Mouse (Mus musculus) kidney, adult 9 months (tissue): ENCODE measurements around the gene Apln.

ENCODE experiments used
- DNase-seq: peaks from one replicate; pipeline ENCODE4 v3.0.0; 2022

The Apln gene

DNA sequence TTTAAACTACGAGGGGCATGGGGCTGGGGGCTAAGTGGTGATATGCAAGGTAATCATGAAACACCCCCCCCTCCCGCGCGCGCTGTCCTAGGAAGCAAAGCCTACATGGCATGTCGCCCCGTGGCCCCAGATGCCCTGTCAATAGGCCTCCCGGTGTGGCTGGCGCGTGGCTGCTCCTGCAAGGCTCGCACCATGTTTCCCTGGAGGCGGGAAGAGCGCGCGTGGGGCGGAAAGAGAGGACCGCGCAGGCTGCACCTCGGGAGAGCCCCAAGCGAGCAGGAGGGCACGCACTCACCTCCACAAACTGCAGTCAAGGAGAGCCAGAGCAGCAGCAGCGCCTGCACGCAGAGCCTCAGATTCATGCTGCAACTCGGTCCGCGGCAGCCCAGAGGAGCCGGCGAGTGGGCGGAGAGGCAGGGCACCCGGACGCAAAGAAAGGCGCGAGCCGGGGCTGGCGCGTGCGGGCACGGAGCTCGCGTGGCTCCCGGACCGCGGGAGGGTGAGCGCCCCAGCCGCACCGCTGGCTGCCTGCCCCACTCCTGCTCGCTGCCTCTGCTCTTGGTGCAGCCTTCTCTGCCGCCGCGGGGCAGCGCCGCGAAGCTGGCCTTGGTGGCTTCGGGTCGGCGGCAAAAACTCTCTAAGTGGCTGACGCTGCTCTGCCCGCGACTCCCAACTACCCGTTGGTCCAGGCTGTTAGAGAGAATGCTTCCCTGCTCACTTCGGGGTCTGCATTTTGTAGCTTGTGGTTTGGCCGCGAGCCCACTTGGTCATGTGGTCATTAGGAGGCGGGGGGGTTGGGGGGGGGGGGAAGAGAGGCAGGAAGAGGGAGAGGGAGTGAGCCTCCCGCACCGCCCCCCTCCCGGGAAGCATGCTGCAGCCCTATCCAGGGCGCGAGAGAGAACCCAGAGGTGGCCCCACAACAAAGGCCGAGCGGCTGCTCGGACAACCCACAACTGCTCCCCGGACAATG, at the start of gene Apln:
TSS of gene Apln (minus strand) at position 710 of the 970 bp plus-strand sequence.
- DNase-seq = peak; percentile 34

DNA sequence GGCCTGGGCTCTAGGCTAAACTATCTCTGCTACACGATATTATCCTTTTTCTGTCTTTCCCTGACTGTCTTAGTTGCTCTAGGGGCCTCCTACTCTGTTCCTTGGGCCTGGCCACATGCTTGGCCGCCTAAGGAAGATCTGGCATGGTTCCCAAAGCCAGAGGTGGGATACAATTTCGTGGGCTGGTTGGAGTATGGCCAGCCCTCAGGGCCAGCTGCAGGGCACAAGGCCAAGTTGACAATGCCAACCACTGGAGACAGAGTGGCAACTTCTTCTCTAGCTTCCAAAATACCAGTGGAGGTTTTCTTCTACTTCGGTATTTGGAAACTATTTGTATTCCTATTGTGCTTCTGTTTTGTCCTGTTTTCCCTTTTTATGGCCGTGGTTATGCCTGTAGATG, 47.7 kb upstream of the Apln start:
- DNase-seq = no peak

DNA sequence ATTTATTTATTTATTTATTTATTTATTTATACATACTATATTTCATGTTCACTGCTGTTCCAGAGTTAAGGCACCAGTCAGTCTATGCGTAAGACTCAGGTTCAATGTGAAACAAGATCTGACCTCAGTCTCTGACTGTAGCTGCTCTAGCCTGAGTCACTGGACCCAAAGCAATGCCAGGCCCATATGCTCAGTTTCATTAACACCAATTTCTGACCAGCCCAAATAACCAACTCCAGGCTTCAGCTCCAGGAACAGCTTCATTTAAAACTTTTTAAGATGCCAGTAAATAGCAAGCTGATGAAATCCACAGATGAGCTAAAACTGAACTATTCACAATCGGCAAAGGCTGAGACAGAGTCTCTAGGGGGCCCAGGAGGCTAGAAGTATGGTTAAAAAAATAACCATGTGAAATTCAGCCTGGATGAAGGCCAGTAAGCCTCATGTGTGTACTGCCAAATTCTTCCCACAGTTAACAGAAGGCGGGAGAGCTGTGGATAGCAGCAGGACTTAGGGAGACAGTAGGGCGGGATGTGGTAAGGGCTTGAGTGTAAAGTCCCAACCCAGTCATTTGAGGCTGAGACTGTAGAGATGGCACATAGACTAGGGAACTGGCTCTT, 42.3 kb upstream of the Apln start:
- DNase-seq = no peak

DNA sequence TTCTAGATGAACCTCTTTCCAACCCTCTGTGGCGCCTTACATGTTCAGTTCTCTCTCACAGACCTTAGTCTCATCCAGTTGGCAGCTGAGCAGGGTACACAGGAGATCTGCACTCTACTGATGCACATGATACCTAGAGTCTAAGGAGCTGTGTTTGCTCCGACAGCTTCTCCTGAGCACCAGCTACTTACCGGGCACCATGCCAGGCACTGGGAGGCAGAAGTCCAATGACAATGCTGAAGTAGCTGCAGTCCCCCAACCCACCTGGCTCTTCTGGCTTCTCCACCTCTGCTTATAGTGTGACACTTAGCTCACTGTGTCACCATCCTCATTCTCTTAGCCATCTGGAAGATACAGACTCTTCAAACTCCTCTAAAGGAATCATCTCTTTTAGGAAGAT, 40.0 kb upstream of the Apln start:
- DNase-seq = no peak

DNA sequence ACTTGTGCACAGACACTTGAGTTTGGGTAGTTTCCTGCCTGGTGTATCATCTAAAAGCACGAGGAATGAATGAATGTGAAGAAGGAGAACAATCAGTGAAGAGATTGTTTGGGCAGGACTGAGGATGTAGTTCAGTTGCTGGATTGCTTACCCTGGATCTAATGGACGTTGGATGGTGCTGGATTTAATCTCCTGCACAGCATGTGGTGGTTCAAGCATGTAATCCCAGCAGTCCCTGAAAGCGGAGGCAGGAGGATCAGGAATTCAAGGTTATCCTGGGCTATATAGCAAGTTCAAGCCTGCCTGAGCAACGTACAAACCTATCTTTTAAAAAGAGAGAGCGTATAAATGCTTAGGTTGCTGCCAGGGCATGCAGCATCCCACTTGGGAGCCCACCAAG, 37.7 kb upstream of the Apln start:
- no peak for DNase-seq

DNA sequence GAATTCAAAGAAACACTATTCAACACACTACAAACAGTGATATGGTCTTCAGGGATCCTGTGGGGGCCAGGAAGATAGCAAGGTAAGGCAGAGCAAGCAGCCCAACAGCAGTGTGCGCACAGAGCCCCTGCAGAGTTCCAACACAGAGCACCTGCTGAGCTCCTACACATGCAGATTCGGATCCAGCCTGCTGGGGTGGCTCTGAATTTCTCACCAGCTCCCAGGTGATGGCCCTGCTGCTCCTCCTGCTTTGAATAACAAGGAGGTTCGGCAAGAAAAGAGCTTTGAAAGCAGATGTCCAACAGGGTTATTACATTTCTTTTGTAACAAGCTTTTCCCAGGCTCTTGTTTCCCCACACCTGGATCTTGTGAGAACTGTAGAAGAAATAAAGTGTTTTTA, 37.3 kb upstream of the Apln start:
- DNase-seq = no peak

DNA sequence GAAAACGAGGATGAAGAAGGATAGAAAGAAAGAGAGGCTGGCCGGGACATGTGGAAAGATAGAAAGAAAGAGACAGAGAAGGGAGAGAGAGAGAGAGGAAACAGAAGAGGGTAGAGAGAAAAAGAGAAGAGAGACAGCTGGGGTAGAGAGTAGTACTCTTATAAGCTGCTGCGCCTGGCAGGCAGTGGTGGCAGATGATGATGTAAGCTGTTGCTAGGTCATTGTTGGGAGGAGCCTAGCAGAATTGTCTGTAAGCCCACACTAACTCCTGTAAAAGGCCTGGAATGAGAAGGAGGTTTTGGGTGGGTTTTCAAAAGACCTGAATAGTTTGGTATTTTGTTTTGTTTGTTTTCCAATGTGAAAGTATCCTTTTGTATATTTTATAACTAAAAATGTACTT, 32.2 kb upstream of the Apln start:
- no peak for DNase-seq

DNA sequence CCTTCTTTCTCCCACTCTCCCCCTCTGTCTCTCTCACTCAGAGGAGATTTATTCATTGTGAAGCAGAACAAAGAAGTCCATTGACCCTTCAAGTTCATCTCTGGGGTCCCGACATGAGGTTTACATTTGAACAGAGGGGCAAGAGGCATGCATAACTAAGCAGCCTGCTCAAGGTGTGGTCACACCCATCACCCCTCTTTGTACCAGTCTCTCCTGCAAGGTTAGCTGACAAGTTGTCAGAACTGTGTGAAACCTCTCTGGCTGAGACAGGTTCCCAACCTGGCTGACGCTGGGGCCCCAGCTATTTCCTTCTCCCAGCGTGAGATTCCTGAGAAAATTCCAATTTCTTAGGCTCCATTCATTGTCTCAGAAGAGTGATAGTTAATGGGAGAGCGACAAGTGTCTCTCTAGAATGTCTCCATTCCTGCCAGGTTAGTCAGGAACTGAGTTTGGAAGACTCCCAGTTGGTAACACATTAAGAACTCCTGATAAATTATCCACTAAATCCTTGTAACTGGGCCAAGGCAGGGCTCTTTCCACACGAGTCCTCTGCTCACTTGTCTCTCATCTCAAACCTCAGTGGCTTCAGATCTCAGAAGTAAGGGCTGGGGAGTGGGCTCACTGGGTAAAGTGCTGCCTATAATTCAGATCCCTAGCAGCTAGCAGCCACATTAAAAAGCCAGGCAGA, 29.7 kb upstream of the Apln start:
- peak; percentile 73 for DNase-seq

DNA sequence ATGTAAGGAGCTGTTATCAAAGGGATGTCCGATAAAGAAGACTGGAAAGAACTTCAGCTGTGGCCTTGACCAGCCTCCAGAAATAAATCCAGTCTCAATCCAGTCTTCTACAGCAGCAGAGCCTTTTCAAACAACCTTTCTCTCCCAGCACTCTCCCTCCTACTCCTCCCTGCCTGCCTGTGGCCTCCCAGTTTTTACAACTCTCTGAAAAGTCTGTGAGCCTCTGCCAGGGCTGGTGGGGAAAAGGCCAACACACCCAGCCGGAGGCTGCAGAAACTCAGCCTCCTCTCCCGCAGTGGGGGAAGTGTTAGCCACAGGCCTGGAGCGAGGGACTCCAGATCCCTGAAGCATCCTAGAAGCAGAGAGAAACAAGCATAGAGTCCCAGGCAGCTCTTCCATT, 27.8 kb upstream of the Apln start:
- DNase-seq = no peak

DNA sequence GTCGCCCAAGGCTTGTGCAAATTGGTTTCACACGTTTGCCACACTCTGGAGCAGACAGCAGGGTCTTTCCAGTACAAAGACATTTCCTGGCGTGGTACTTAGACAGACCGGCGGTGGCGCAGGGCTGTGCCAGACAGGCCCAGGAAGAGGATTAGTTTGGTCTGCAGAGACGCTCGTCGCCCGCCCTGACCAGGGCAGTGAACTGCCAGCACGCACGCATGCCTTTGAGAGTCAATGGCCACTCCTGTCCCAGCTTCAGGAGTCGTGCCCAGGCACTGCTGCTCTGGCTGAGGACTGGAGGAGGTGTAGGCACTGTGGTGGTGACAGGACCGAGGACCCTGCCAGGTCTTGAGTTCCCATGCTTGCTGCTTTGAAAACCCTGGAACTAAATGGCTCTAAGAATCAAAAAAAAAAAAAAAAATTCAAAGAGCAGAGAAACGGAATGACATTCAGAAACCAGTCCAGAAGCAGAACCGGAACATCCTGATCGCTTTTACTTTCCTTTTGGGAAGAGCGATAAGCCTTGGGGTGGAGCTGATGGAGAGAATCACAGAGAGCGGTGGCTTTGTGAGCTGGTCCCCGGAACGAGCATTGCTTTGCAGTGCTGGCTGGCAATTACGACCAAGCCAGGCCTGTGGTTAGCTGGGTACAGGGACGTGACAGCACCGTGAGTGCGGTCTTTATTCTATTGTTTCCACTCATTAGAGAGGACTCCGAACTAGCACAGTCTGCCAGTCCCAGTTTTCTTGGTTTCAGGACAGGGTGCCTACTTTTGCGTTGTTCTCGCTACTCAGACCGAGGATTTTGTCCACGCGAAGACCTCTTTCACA, 19.7 kb upstream of the Apln start:
- no peak for DNase-seq

DNA sequence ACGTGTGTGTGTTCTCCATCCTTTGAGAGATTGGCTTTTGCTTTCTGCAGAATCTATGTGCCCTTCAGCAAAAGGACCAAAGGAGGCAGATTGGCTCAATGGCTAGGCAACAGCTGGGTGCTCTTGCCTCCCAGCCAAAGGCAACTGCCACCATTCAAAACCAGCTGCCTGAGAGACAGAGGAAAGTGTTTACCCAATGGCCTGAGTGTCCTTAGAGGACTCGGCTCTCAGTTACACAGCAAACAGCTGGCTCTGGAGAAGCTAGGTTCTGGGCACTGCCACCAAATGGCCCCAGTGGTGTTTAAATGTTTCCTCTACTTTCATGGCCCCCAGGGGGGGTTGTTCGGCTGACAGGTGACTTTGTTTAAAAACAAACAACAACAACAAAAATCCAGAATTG, 19.1 kb upstream of the Apln start:
- DNase-seq = no peak

DNA sequence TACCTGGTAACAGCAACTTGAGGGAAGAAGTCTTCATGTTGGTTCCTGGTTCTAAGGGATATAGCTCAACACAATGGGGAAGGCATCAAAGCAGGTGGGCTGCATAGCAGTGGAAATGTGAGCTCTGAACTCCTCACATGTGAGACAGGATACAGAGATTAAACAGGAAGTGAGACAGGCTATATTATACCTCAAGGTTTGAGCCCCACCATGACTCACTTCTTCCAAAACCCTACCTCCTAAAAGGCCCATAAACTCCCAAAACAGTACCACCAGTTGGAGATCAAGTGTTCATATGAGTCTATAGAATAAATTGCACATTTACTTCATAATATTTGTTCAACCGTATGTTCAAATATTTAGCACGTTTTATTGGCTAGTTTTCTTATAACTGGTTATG, 11.7 kb upstream of the Apln start:
- DNase-seq = no peak

DNA sequence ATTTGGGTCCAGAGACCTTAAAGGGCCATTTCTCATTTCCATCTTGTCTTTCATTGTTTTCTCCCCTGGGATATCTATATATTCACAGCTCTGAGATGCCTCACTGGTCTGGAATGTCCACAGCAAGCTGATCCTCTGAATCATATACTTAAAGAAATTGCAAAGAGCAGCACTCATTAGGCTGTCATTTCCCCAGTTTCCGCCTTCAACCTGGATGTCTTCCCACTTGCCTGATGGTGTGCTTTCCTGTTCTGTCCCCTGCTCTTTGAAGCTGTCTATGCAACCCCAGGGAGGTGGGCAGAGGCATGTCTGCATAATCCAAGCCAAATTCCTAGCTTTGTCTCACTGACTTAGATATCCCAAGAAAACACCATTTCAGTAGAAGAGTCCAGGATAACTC, 9.6 kb upstream of the Apln start:
- no peak for DNase-seq

DNA sequence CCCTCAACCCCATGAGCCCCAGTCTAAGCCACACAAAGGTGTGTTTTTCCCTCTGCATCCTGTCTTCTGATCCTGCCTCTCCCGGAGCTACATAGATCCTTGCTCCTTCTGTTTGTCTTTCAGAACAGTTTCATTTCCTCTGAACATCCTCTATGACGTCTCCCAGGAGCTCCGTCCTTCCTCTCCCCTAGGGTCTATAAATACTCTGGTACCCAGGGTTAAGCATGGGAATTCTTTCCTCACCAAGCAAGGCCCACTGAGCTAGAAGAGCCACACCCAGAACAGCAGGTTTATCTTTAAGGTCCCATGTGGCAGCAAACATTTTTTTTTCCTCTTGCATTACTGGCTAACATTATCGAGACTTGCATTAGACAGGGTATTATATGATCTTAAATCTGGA, 8.1 kb upstream of the Apln start:
- no peak for DNase-seq

DNA sequence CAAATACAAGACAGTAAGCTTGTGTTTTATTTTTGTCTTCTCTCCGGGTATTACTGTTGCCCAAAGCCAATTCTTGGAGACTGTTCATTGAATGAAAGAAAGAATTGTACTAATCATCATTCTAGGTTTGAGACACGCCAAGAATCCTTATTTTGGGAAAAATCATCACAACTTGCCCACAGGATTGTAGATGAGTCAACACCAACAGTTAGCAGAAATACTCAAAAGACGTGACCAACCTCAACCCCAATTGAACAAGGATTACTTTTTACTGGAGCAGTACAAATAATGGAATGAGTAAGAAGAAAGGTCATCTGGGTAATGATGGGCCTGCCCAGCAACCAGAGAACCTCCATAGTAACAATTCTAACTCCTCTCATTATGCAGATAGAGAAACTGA, 5.7 kb upstream of the Apln start:
- no peak for DNase-seq

DNA sequence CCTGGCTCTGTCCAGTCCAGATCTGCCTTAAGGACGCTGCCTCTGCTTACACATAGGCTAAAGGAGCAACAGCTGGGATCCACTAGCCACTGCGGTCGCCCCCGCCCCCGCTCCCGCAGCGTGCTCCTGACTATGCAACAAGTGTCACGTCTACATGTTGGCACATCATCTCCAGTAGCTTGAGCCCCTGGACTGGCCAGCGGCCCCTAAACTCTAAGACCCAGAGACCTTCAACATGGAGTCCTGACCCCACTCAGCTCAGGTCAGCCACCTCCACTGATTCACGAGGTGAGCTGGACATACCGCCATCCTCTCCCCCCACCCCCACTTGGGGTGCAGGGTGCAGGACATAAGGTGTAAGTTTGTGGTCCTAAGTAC, 898 bp downstream of the Apln start:
- no peak for DNase-seq

DNA sequence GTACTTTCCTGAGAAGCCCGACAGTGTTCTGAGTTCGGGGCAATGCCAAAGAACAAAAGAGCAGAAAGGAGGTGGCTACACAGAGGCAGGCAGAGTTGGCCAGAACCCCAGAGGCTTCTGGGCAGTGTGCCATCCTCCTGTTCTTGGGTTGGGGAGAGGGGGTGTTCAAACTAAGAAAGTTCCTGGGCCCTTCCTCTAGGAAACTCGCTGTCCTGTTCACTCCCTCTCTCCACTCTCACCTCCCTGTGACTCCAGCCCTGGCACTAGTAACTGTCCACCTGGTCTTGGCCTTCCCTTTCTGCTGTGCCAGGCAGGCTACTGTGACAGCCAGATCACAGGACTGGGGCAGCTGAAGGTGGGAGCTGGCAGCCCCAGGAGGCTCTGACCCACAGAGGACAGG, 1.6 kb downstream of the Apln start:
- DNase-seq = peak; percentile 43

DNA sequence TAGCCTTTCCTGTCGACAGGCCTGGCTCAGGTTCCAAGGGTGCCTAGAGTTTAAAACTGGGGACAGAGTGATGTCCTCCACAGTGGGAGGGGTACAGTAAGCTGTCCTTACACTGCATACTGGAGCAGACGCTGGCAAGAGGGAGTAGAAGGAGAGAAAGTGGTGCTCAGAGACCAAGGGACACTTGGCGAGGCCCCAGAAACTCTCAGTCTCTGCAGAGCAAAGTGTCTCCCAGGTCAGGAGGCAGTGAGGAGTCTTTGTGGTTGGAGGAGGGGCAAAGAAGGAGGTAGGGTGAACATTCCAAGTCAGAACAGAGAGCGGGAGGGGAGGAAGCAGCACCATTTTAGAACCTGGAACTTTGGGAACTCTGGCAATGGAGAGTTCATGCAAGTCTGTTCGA, 2.8 kb downstream of the Apln start:
- DNase-seq = peak; percentile 72

DNA sequence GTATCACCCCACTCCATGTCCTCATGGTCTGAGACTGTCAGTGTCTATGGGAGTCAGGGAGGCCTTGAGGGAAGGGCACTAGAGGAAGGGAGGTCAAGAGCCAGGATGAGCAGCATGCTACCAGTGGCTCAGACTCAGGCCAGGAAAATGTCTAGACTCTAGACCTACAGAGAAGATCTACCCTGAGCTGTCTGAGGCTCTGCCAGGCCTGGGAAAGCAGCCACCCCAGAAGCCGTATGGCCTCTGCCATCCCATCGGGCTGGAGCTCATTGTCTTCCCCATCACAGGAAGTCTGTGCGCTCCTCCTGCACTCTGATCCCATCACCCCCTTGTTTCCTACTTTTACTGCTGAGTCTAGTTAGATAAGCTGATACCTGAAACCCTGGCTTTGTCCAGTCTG, 4.1 kb downstream of the Apln start:
- no peak for DNase-seq

DNA sequence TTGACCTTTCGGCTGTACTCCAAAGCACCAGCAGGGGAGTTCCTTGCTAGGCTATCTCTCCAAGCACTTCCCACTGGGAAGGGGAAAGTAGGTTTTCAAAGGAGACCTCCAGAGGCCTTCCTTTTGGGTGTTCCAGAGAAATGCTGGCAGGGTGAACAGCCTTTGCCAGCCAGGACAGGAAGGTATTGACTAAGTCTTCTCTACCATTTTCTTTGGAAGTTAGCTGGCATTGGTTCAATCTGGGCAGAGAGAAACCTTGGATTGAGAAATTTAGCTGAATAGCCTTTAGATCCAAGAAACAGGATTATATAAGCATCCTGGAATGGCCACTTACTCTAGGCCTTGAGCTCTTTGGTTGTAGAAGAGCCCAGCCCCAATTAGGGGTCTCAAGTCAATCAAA, 11.8 kb downstream of the Apln start:
- DNase-seq = no peak

DNA sequence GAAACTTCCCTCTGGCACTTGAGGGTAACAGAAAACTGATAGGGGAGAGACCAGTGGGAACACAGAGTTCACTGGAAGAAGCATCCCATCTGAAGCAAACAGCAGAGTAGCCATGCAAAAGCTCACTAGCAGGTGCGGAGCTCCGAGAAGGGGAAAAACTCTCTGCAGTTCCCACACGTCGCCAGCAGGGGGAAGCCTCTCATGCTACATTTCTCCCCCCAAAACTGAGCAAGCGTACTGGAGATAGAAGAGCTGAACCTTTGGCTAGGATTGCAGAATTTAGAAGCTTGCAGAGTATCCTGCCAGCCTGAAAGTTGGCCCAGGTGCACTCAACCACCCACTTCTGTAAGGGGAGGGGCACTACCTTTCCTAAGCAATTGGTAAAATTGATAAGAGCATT, 14.7 kb downstream of the Apln start:
- peak; percentile 75 for DNase-seq

DNA sequence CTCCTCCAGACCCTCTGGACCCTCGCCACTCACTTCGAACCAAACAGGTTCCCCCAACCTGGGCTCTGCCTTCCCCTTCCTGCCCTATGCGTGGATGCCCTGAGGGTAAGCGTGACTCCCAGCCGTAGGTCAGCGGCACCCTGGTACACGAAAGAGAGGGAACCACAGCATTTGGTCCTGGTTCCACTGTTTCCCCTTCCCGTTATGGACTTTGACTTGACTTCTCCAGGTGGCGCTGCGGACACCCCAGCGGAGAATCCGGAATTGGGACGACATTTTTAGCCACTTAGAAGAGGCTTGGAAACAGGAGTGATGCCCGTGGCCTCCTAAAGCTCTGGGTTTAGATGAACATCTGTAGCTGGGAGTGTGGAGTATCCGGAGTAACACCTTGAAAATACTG, 15.3 kb downstream of the Apln start:
- DNase-seq = no peak
